27 mouse cellular contexts compared by ENCODE assay signal in the genomic region with DNA sequence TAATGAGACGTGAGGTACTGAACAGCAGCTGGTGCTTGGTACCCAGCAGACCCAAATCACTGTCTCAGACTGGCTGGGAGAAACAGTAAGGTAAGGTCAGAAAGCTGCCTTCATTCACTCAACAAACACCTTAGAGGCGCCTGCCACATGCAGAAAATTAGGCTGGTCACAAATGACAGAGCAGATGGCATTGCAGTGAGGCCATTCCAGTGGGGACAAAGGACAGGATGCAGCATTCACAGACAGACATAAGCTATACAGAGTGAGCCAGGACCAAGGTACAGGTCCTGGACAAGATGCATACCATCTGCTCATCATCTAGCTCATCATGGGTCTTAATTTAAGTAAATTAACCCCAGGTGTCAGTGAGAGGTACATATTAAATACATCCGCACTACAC. TPM values are rescaled to one million over a fixed set of nuclear protein-coding genes. Genes with fewer than 3 reads are reported as not detected.
DNase-seq lines count a peak whose midpoint lies in the region; ATAC-seq lines count a peak whose summit lies in the region.
"Had no signal": no experiment of that assay in that cellular context is flagged by ENCODE, and none has a peak within 500 bp of the region (broad histone marks: within the 10 kb centered on the region; RNA-seq: fewer than 3 reads in every experiment).

No protein-coding gene starts in this region.

- no peak for DNase-seq in hindbrain, embryonic 11.5 days (ENCODE audit: low spot score)
- peak; percentile 17 to 19 for DNase-seq in cerebellum, postnatal 10 days
- DNase-seq in gastrocnemius, adult 8-10 months (ENCODE audit: low spot score in 2 of 2) = no peak
- DNase-seq in adrenal gland, postnatal 10 days = no peak
- DNase-seq: adrenal gland, postnatal 25 days; embryo, embryonic 11 days; gastrocnemius, postnatal 36 days; heart, adult 18-20 months; heart, postnatal 4 days; kidney, adult 9 months; kidney, postnatal 10 days; liver, postnatal 0 days; lung, postnatal 36 days; right cerebral cortex, postnatal 4 days had no signal

- 76% methylated on average over 3 of the region's 3 CpGs for WGBS in hindbrain, embryonic 13.5 days
- 84% methylated on average over 3 of the region's 3 CpGs for WGBS in hindbrain, embryonic 11.5 days
- 84% methylated on average over 3 of the region's 3 CpGs for WGBS in neural tube, embryonic 14.5 days
- 82% methylated on average over 3 of the region's 3 CpGs for WGBS in neural tube, embryonic 15.5 days

- no peak overlapping the region for H3K4me3 ChIP-seq in hindbrain, embryonic 13.5 days
- H3K4me3 ChIP-seq in hindbrain, embryonic 11.5 days (ENCODE audit: low read depth, low read length) = no peak overlapping the region
- H3K4me3 ChIP-seq in neural tube, embryonic 14.5 days (ENCODE audit: low read depth, low read length) = no peak overlapping the region
- no peak overlapping the region for H3K4me3 ChIP-seq in neural tube, embryonic 15.5 days (replicated peaks)
- H3K4me3 ChIP-seq: embryonic facial prominence, embryonic 12.5 days; forebrain, embryonic 10.5 days; forebrain, embryonic 15.5 days; limb, embryonic 13.5 days; liver, embryonic 12.5 days had no signal

- no peak for ATAC-seq in hindbrain, embryonic 13.5 days (ENCODE audit: low FRiP score)
- ATAC-seq in hindbrain, embryonic 11.5 days (ENCODE audit: low FRiP score) = no peak
- 0 out of 2 replicates have a peak, but pooled peaks have one; percentile 38 for ATAC-seq in neural tube, embryonic 14.5 days (ENCODE audit: low read depth)
- no peak for ATAC-seq in neural tube, embryonic 15.5 days (ENCODE audit: low FRiP score)
- ATAC-seq: CD4-positive, CD25-positive, alpha-beta regulatory T cell, adult 4 months; forebrain, embryonic 15.5 days; intestine, postnatal 0 days; liver, embryonic 12.5 days; liver, postnatal 0 days; midbrain, embryonic 16.5 days had no signal

- H3K9ac ChIP-seq in hindbrain, embryonic 13.5 days = no peak overlapping the region
- no peak overlapping the region for H3K9ac ChIP-seq in hindbrain, embryonic 11.5 days (ENCODE audit: low read depth, low read length)
- H3K9ac ChIP-seq in neural tube, embryonic 14.5 days (replicated peaks; ENCODE audit: low read depth, low read length) = no peak overlapping the region
- H3K9ac ChIP-seq in neural tube, embryonic 15.5 days (replicated peaks) = no peak overlapping the region
- H3K9ac ChIP-seq: embryonic facial prominence, embryonic 12.5 days; forebrain, embryonic 15.5 days; limb, embryonic 13.5 days; liver, embryonic 12.5 days; liver, postnatal 0 days had no signal

- peak overlapping the region; percentile 23; the same call in 1 of the 2 replicates for H3K27ac ChIP-seq in hindbrain, embryonic 13.5 days
- no peak overlapping the region for H3K27ac ChIP-seq in hindbrain, embryonic 11.5 days (ENCODE audit: low read depth, low read length)
- H3K27ac ChIP-seq in neural tube, embryonic 14.5 days (ENCODE audit: low read depth, low read length) = no peak overlapping the region
- H3K27ac ChIP-seq in neural tube, embryonic 15.5 days (replicated peaks) = no peak overlapping the region
- H3K27ac ChIP-seq: embryonic facial prominence, embryonic 12.5 days; forebrain, embryonic 10.5 days; forebrain, embryonic 15.5 days; limb, embryonic 13.5 days; liver, embryonic 12.5 days had no signal

- no peak overlapping the region for H3K4me2 ChIP-seq in hindbrain, embryonic 13.5 days
- no peak overlapping the region for H3K4me2 ChIP-seq in hindbrain, embryonic 11.5 days (replicated peaks; ENCODE audit: low read depth, low read length)
- no peak overlapping the region for H3K4me2 ChIP-seq in neural tube, embryonic 14.5 days (ENCODE audit: low read depth, low read length)
- no peak overlapping the region for H3K4me2 ChIP-seq in neural tube, embryonic 15.5 days
- H3K4me2 ChIP-seq: embryonic facial prominence, embryonic 12.5 days; forebrain, embryonic 15.5 days; heart, embryonic 11.5 days; limb, embryonic 13.5 days; liver, embryonic 12.5 days; midbrain, embryonic 11.5 days had no signal

- no peaks in the 10 kb centered on the region for H3K9me3 ChIP-seq in hindbrain, embryonic 13.5 days
- no peaks in the 10 kb centered on the region for H3K9me3 ChIP-seq in hindbrain, embryonic 11.5 days (ENCODE audit: control insufficient read depth, low read length)
- H3K9me3 ChIP-seq in neural tube, embryonic 14.5 days (ENCODE audit: control insufficient read depth, low read length) = no peaks in the 10 kb centered on the region
- H3K9me3 ChIP-seq in neural tube, embryonic 15.5 days (replicated peaks) = no peaks in the 10 kb centered on the region
- H3K9me3 ChIP-seq: embryonic facial prominence, embryonic 12.5 days; forebrain, embryonic 10.5 days; forebrain, embryonic 15.5 days; limb, embryonic 13.5 days; liver, embryonic 12.5 days had no signal

- H3K27me3 ChIP-seq in hindbrain, embryonic 13.5 days = no peaks in the 10 kb centered on the region
- no peaks in the 10 kb centered on the region for H3K27me3 ChIP-seq in hindbrain, embryonic 11.5 days (ENCODE audit: control insufficient read depth, insufficient read depth, low read length)
- no peaks in the 10 kb centered on the region for H3K27me3 ChIP-seq in neural tube, embryonic 14.5 days (ENCODE audit: control insufficient read depth, insufficient read depth, low read length)
- H3K27me3 ChIP-seq in neural tube, embryonic 15.5 days (replicated peaks) = no peaks in the 10 kb centered on the region
- H3K27me3 ChIP-seq: embryonic facial prominence, embryonic 12.5 days; forebrain, embryonic 15.5 days; limb, embryonic 13.5 days; liver, embryonic 12.5 days had no signal

- H3K36me3 ChIP-seq in hindbrain, embryonic 13.5 days = peaks cover 95% of the 10 kb centered on the region
- H3K36me3 ChIP-seq in hindbrain, embryonic 11.5 days (ENCODE audit: control insufficient read depth, insufficient read depth, low read length) = peaks cover 9% of the 10 kb centered on the region; the same call in 1 of the 2 replicates
- H3K36me3 ChIP-seq in neural tube, embryonic 14.5 days (ENCODE audit: control insufficient read depth, insufficient read depth, low read length) = peaks cover 59% of the 10 kb centered on the region
- peaks cover 81% of the 10 kb centered on the region for H3K36me3 ChIP-seq in neural tube, embryonic 15.5 days

- H3K4me1 ChIP-seq in hindbrain, embryonic 13.5 days (replicated peaks) = 0 out of 2 replicates have a peak, but pooled peaks cover 9% of the 10 kb centered on the region
- H3K4me1 ChIP-seq in hindbrain, embryonic 11.5 days (replicated peaks; ENCODE audit: control insufficient read depth, insufficient read depth, low read length) = no peaks in the 10 kb centered on the region
- no peaks in the 10 kb centered on the region for H3K4me1 ChIP-seq in neural tube, embryonic 14.5 days (ENCODE audit: control insufficient read depth, insufficient read depth, low read length)
- H3K4me1 ChIP-seq in neural tube, embryonic 15.5 days = no peaks in the 10 kb centered on the region
- H3K4me1 ChIP-seq: embryonic facial prominence, embryonic 12.5 days; forebrain, embryonic 10.5 days; forebrain, embryonic 15.5 days; limb, embryonic 13.5 days had no signal

RNA-seq across cellular contexts. Expression of gene Ccdc96, which starts 33.2 kb away (rescaled TPM):
- 3.9 and 4.0 TPM in 2 replicates for polyA plus RNA-seq in hindbrain, embryonic 13.5 days (2015; fragmentation: Nextera tagmentation; extraction: Ambion mirVana)
- 3.6 and 4.8 TPM in 2 replicates for polyA plus RNA-seq in hindbrain, embryonic 11.5 days (2014; fragmentation: Nextera tagmentation; extraction: Ambion mirVana)
- polyA plus RNA-seq in neural tube, embryonic 14.5 days (2014; fragmentation: Nextera tagmentation; extraction: Ambion mirVana) = 2.7 and 2.8 TPM in 2 replicates
- polyA plus RNA-seq in neural tube, embryonic 15.5 days (2015; fragmentation: Nextera tagmentation; extraction: Ambion mirVana) = 2.1 and 3.0 TPM in 2 replicates
- under 1 TPM in 3 of 4 experiments, not detected in 1; 0.07 to 0.18 (median 0.07) TPM for total RNA-seq in gastrocnemius, adult 8-10 months (2022)
- under 1 TPM; 0.15 to 0.36 TPM for total RNA-seq in adrenal gland, postnatal 10 days (2021)
- polyA plus RNA-seq: CD4-positive, CD25-positive, alpha-beta regulatory T cell, adult 4 months had no signal

RNA-seq across cellular contexts. Expression of gene Tada2b, which starts 33.5 kb away (rescaled TPM):
- 2.7 and 2.8 TPM in 2 replicates for polyA plus RNA-seq in hindbrain, embryonic 13.5 days (2015; fragmentation: Nextera tagmentation; extraction: Ambion mirVana)
- 4.6 and 4.9 TPM in 2 replicates for polyA plus RNA-seq in hindbrain, embryonic 11.5 days (2014; fragmentation: Nextera tagmentation; extraction: Ambion mirVana)
- 5.3 and 5.4 TPM in 2 replicates for polyA plus RNA-seq in neural tube, embryonic 14.5 days (2014; fragmentation: Nextera tagmentation; extraction: Ambion mirVana)
- 2.8 and 2.9 TPM in 2 replicates for polyA plus RNA-seq in neural tube, embryonic 15.5 days (2015; fragmentation: Nextera tagmentation; extraction: Ambion mirVana)
- 10 to 100 TPM; 13.8 to 20.4 (median 17.2) TPM for total RNA-seq in gastrocnemius, adult 8-10 months (2022)
- total RNA-seq in adrenal gland, postnatal 10 days (2021) = 10 to 100 TPM; 32.6 to 34.8 TPM

RNA-seq across cellular contexts. Expression of gene Grpel1, which starts 52.8 kb away (rescaled TPM):
- polyA plus RNA-seq in hindbrain, embryonic 13.5 days (2015; fragmentation: Nextera tagmentation; extraction: Ambion mirVana) = 45.4 and 45.6 TPM in 2 replicates
- polyA plus RNA-seq in hindbrain, embryonic 11.5 days (2014; fragmentation: Nextera tagmentation; extraction: Ambion mirVana) = 52.5 and 57.6 TPM in 2 replicates
- polyA plus RNA-seq in neural tube, embryonic 14.5 days (2014; fragmentation: Nextera tagmentation; extraction: Ambion mirVana) = 42.2 and 46.8 TPM in 2 replicates
- polyA plus RNA-seq in neural tube, embryonic 15.5 days (2015; fragmentation: Nextera tagmentation; extraction: Ambion mirVana) = 42.8 and 47.1 TPM in 2 replicates
- 10 to 100 TPM; 31.2 to 35.5 (median 33.3) TPM for total RNA-seq in gastrocnemius, adult 8-10 months (2022)
- 100 to 1,000 TPM; 101 to 103 TPM for total RNA-seq in adrenal gland, postnatal 10 days (2021)

Comparison
In these comparisons a context has a peak if more than half of its experiments do, and no peak if none do; other contexts are left out.
1. DNase-seq: peak in cerebellum, postnatal 10 days (2 of 2); none in hindbrain, embryonic 11.5 days (single experiment), gastrocnemius, adult 8-10 months (0 of 2) and adrenal gland, postnatal 10 days (single experiment).